Mouse (Mus musculus): Measurements from ENCODE around the gene Gm3415.

GRCm38 (mm10) chr5:146584478-146585306 is 28.8 kb downstream of the Gm3415 start, which contains the start of gene Gpr12:
- TF ChIP-seq GATA1 (IDR thresholded peaks at IDR 0.05; ENCODE audit: borderline replicate concordance, low read length) (no peak), FLI1 (IDR thresholded peaks at IDR 0.05; ENCODE audit: low read length) (no peak)
